Mouse (Mus musculus): ENCODE measurements around the gene OR5BS1P. TPM values are rescaled to one million over a fixed set of nuclear protein-coding genes. Genes with fewer than 3 reads are reported as not detected.
"Not testable (repeated sequence)": the region's sequence is repeated elsewhere in the genome, so short reads cannot be mapped to it uniquely, and the experiment has no call there.

Gene OR5BS1P
- polyA plus RNA-seq, 1 experiment: not detected

- Histone ChIP-seq H3K4me1 (peaks cover 27% of the 10 kb centered on the region), H3K4me3 (replicated peaks) (no peak overlapping the region), H3K9me3 (no peaks in the 10 kb centered on the region), H3K36me3 (replicated peaks; ENCODE audit: low read length) (no peaks in the 10 kb centered on the region), H3K27me3 (replicated peaks) (peaks cover 52% of the 10 kb centered on the region)
- TF ChIP-seq FLI1 (IDR thresholded peaks at IDR 0.05; ENCODE audit: low read length): no peak
- TF ChIP-seq GATA1 (IDR thresholded peaks at IDR 0.05; ENCODE audit: borderline replicate concordance, low read length): no peak
Measured at GRCm38 (mm10) chr15:98503317-98503716, 33.6 kb downstream of the OR5BS1P start.

- H3K27me3 ChIP-seq (replicated peaks): peaks cover 48% of the 10 kb centered on the region
Measured at GRCm38 (mm10) chr15:98504514-98504913, 34.8 kb downstream of the OR5BS1P start.

GRCm38 (mm10) chr15:98506253-98506957 is 36.7 kb downstream of the OR5BS1P start:
- TF ChIP-seq FLI1 (IDR thresholded peaks at IDR 0.05; ENCODE audit: low read length) (no peak), GATA1 (IDR thresholded peaks at IDR 0.05; ENCODE audit: borderline replicate concordance, low read length) (no peak)
- Histone ChIP-seq H3K36me3 (replicated peaks; ENCODE audit: low read length) (no peaks in the 10 kb centered on the region), H3K27me3 (replicated peaks) (peaks cover 39% of the 10 kb centered on the region), H3K4me1 (peaks cover 36% of the 10 kb centered on the region), H3K4me3 (replicated peaks) (no peak overlapping the region), H3K9me3 (0 out of 2 replicates have a peak, but pooled peaks cover 4% of the 10 kb centered on the region)

More at GRCm38 (mm10) chr15:98504514-98504913, 34.8 kb downstream of the OR5BS1P start:
- no peaks in the 10 kb centered on the region for H3K36me3 ChIP-seq (replicated peaks; ENCODE audit: low read length)
- peaks cover 28% of the 10 kb centered on the region for H3K4me1 ChIP-seq
- 0 out of 2 replicates have a peak, but pooled peaks cover 4% of the 10 kb centered on the region for H3K9me3 ChIP-seq
- peak overlapping the region; percentile 23 for H3K4me3 ChIP-seq (replicated peaks)
- TF ChIP-seq GATA1 (IDR thresholded peaks at IDR 0.05; ENCODE audit: borderline replicate concordance, low read length) (no peak), FLI1 (IDR thresholded peaks at IDR 0.05; ENCODE audit: low read length) (no peak)

GRCm38 (mm10) chr15:98507321-98507720 is 37.6 kb downstream of the OR5BS1P start:
- Histone ChIP-seq H3K4me3 (replicated peaks) (no peak overlapping the region), H3K4me1 (peaks cover 37% of the 10 kb centered on the region), H3K27me3 (replicated peaks) (peaks cover 36% of the 10 kb centered on the region), H3K9me3 (0 out of 2 replicates have a peak, but pooled peaks cover 4% of the 10 kb centered on the region), H3K36me3 (replicated peaks; ENCODE audit: low read length) (no peaks in the 10 kb centered on the region)
- TF ChIP-seq GATA1 (IDR thresholded peaks at IDR 0.05; ENCODE audit: borderline replicate concordance, low read length) (no peak), FLI1 (IDR thresholded peaks at IDR 0.05; ENCODE audit: low read length) (no peak)

- peaks cover 33% of the 10 kb centered on the region for H3K27me3 ChIP-seq (replicated peaks)
- no peak for TF ChIP-seq GATA1 (IDR thresholded peaks at IDR 0.05; ENCODE audit: borderline replicate concordance, low read length)
- TF ChIP-seq FLI1 (IDR thresholded peaks at IDR 0.05; ENCODE audit: low read length): no peak
- H3K9me3 ChIP-seq: 0 out of 2 replicates have a peak, but pooled peaks cover 4% of the 10 kb centered on the region
- H3K4me1 ChIP-seq: peaks cover 53% of the 10 kb centered on the region
- no peak overlapping the region for H3K4me3 ChIP-seq (replicated peaks)
- no peaks in the 10 kb centered on the region for H3K36me3 ChIP-seq (replicated peaks; ENCODE audit: low read length)
Measured at GRCm38 (mm10) chr15:98509387-98509786, 39.7 kb downstream of the OR5BS1P start.

- peak overlapping the region; percentile 88 for H3K4me3 ChIP-seq (replicated peaks)
- TF ChIP-seq GATA1 (IDR thresholded peaks at IDR 0.05; ENCODE audit: borderline replicate concordance, low read length) (no peak), FLI1 (IDR thresholded peaks at IDR 0.05; ENCODE audit: low read length) (no peak)
- H3K27me3 ChIP-seq (replicated peaks): peaks cover 34% of the 10 kb centered on the region
Measured at GRCm38 (mm10) chr15:98510438-98511385, 41.0 kb downstream of the OR5BS1P start.

GRCm38 (mm10) chr15:98511386-98511928 is 41.8 kb downstream of the OR5BS1P start:
- H3K9me3 ChIP-seq: peaks cover 20% of the 10 kb centered on the region
- no peaks in the 10 kb centered on the region for H3K36me3 ChIP-seq (replicated peaks; ENCODE audit: low read length)
- peaks cover 47% of the 10 kb centered on the region for H3K4me1 ChIP-seq
- peaks cover 35% of the 10 kb centered on the region for H3K27me3 ChIP-seq (replicated peaks)
- peak overlapping the region; percentile 4 for H3K4me3 ChIP-seq (replicated peaks)
- TF ChIP-seq GATA1 (IDR thresholded peaks at IDR 0.05; ENCODE audit: borderline replicate concordance, low read length) (no peak), FLI1 (IDR thresholded peaks at IDR 0.05; ENCODE audit: low read length) (no peak)

More at GRCm38 (mm10) chr15:98510438-98511385, 41.0 kb downstream of the OR5BS1P start:
- no peaks in the 10 kb centered on the region for H3K36me3 ChIP-seq (replicated peaks; ENCODE audit: low read length)
- peaks cover 17% of the 10 kb centered on the region for H3K9me3 ChIP-seq
- H3K4me1 ChIP-seq: peaks cover 52% of the 10 kb centered on the region

- peaks cover 49% of the 10 kb centered on the region for H3K4me1 ChIP-seq
- peaks cover 20% of the 10 kb centered on the region for H3K9me3 ChIP-seq
- H3K36me3 ChIP-seq (replicated peaks; ENCODE audit: low read length): peaks cover 2% of the 10 kb centered on the region
- H3K27me3 ChIP-seq (replicated peaks): peaks cover 35% of the 10 kb centered on the region
- H3K4me3 ChIP-seq (replicated peaks): no peak overlapping the region
- TF ChIP-seq GATA1 (IDR thresholded peaks at IDR 0.05; ENCODE audit: borderline replicate concordance, low read length) (no peak), FLI1 (IDR thresholded peaks at IDR 0.05; ENCODE audit: low read length) (no peak)
Measured at GRCm38 (mm10) chr15:98512232-98512631, 42.5 kb downstream of the OR5BS1P start.

- peaks cover 8% of the 10 kb centered on the region for H3K36me3 ChIP-seq (replicated peaks; ENCODE audit: low read length)
- peaks cover 32% of the 10 kb centered on the region for H3K27me3 ChIP-seq (replicated peaks)
- TF ChIP-seq GATA1 (IDR thresholded peaks at IDR 0.05; ENCODE audit: borderline replicate concordance, low read length): no peak
- TF ChIP-seq FLI1 (IDR thresholded peaks at IDR 0.05; ENCODE audit: low read length): no peak
- H3K4me3 ChIP-seq (replicated peaks): peak overlapping the region; percentile 47
- H3K9me3 ChIP-seq: peaks cover 20% of the 10 kb centered on the region
- peaks cover 52% of the 10 kb centered on the region for H3K4me1 ChIP-seq
Measured at GRCm38 (mm10) chr15:98512799-98513321, 43.2 kb downstream of the OR5BS1P start.

GRCm38 (mm10) chr15:98513676-98514075 is 44.0 kb downstream of the OR5BS1P start:
- not testable (repeated sequence) for H3K4me3 ChIP-seq (replicated peaks)
- H3K4me1 ChIP-seq: peaks cover 50% of the 10 kb centered on the region
- peaks cover 16% of the 10 kb centered on the region for H3K36me3 ChIP-seq (replicated peaks; ENCODE audit: low read length)
- H3K9me3 ChIP-seq: peaks cover 20% of the 10 kb centered on the region
- peaks cover 29% of the 10 kb centered on the region for H3K27me3 ChIP-seq (replicated peaks)

Measured in megakaryocyte, embryonic 14.5 days (primary cell).